Mouse (Mus musculus): ENCODE results near the gene Gm10277. TPM values are rescaled to one million over a fixed set of nuclear protein-coding genes. Genes with fewer than 3 reads are reported as not detected.

Gm10277 gene
- polyA plus RNA-seq (2014; fragmentation: Illumina TruSeq; extraction: RNeasy Lipid Tissue Mini Kit (QIAGEN cat#74804); ENCODE audit: low replicate concordance), result not detected

GRCm38 (mm10) chr11:77787707-77788106 is at the start of gene Gm10277:
TSS of gene Gm10277 (minus strand) at chr11:77787747.

DNA sequence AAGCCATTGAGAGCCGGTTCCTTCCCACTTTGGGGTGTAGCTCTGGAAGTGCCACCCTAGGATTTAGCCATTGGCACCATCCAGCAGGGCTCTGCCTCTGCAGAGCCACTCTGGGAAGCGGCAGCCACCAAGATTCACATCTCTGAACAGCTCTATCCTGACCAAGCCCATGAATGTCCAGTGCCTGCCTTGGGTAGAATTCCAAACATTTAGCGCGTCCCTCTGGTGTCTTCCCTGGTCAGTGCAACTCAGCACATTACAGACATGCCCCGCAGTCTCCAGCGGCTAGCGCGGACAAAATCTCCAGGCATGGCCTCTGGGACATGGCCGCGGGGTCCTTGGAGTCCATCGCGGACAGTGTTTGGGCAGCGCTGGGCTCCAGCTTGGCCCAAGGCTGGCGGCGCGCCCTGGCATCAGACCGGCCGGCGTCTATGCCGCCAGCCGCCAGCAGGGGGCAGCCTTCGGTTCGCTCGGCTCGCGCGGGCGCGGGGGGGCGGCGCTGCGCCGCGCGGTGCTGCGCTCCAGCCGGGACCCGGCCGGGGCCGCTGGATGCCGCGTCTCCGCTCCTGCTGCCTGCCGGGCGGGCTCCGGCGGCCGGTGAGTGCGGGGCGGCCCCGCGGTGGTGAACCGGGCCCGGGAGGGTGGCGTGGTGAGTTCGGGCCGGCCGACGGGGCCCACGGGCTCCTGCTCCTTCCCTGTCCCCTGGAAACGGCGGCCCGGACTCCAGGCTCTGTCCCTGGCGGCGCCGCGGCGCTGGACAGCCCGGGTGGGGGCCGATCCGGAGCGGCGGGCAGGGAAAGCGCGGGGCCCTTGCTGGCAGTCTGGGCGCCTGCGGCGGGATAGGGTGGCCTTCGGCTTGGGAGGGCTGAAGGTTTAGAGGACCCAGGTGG is 24.5 kb downstream of the Gm10277 start, which contains the start of gene Myo18a:
Gene Myo18a, plus strand, starts transcription at position 464 of the 890 bp plus-strand sequence.

Other genes with a start within 250 kb of the Gm10277 start
- gene Taok1, start 179.9 kb downstream of the Gm10277 start, polyA plus RNA-seq (2014; fragmentation: Illumina TruSeq; extraction: RNeasy Lipid Tissue Mini Kit (QIAGEN cat#74804); ENCODE audit: low replicate concordance), result 53.8 TPM
- 89.4 TPM for gene Nufip2, start 101.6 kb downstream of the Gm10277 start, polyA plus RNA-seq (2014; fragmentation: Illumina TruSeq; extraction: RNeasy Lipid Tissue Mini Kit (QIAGEN cat#74804); ENCODE audit: low replicate concordance)
- gene Cryba1, start 62.5 kb downstream of the Gm10277 start, polyA plus RNA-seq (2014; fragmentation: Illumina TruSeq; extraction: RNeasy Lipid Tissue Mini Kit (QIAGEN cat#74804); ENCODE audit: low replicate concordance), result not detected
- gene Myo18a, start 24.5 kb downstream of the Gm10277 start, polyA plus RNA-seq (2014; fragmentation: Illumina TruSeq; extraction: RNeasy Lipid Tissue Mini Kit (QIAGEN cat#74804); ENCODE audit: low replicate concordance), result 30.9 TPM
- 47.9 TPM for gene Pipox, start 106.3 kb upstream of the Gm10277 start, polyA plus RNA-seq (2014; fragmentation: Illumina TruSeq; extraction: RNeasy Lipid Tissue Mini Kit (QIAGEN cat#74804); ENCODE audit: low replicate concordance)
- gene Sez6, start 143.1 kb upstream of the Gm10277 start, polyA plus RNA-seq (2014; fragmentation: Illumina TruSeq; extraction: RNeasy Lipid Tissue Mini Kit (QIAGEN cat#74804); ENCODE audit: low replicate concordance), result not detected
- 12.8 TPM for gene Phf12, start 195.0 kb upstream of the Gm10277 start, polyA plus RNA-seq (2014; fragmentation: Illumina TruSeq; extraction: RNeasy Lipid Tissue Mini Kit (QIAGEN cat#74804); ENCODE audit: low replicate concordance)
- gene Dhrs13, start 244.5 kb upstream of the Gm10277 start, polyA plus RNA-seq (2014; fragmentation: Illumina TruSeq; extraction: RNeasy Lipid Tissue Mini Kit (QIAGEN cat#74804); ENCODE audit: low replicate concordance), result 1.0 TPM